Mouse (Mus musculus): ENCODE results near the gene Clca2. TPM values are rescaled to one million over a fixed set of nuclear protein-coding genes. Genes with fewer than 3 reads are reported as not detected.

Gene Clca2
- polyA plus RNA-seq, 1 experiment from 2014 or later: 0.22 TPM

- H3K4me2 ChIP-seq (ENCODE audit: low read length): no peak overlapping the region
- peak; percentile 44 for DNase-seq (ENCODE audit: low spot score)
Observed at GRCm38 (mm10) chr3:145101891-145102555, 2.8 kb upstream of the Clca2 start.

GRCm38 (mm10) chr3:145087857-145088598, 11.2 kb downstream of the Clca2 start:
- Histone ChIP-seq H3K27ac (no peak overlapping the region), H3K4me2 (ENCODE audit: low read length) (no peak overlapping the region), H3K27me3 (ENCODE audit: insufficient read depth, low read length) (no peaks in the 10 kb centered on the region), H3K4me3 (replicated peaks; ENCODE audit: low read depth, low read length) (no peak overlapping the region), H3K4me1 (replicated peaks; ENCODE audit: insufficient read depth, low read length) (no peaks in the 10 kb centered on the region), H3K36me3 (ENCODE audit: insufficient read depth, low read length) (no peaks in the 10 kb centered on the region), H3K9me3 (replicated peaks; ENCODE audit: low read length) (no peaks in the 10 kb centered on the region), H3K9ac (ENCODE audit: low read depth, low read length) (no peak overlapping the region)
- no peak for TF ChIP-seq CTCF (IDR thresholded peaks at IDR 0.05; ENCODE audit: low read depth)
- no peak for DNase-seq (ENCODE audit: low spot score)
- WGBS: 35% methylated on average over 8 of the region's 8 CpGs
- no peak for ATAC-seq (replicated peaks; ENCODE audit: low FRiP score, low read depth)

More at GRCm38 (mm10) chr3:145101891-145102555, 2.8 kb upstream of the Clca2 start:
- Histone ChIP-seq H3K36me3 (ENCODE audit: insufficient read depth, low read length) (no peaks in the 10 kb centered on the region), H3K4me1 (replicated peaks; ENCODE audit: insufficient read depth, low read length) (no peaks in the 10 kb centered on the region), H3K9ac (ENCODE audit: low read depth, low read length) (no peak overlapping the region), H3K27ac (peak overlapping the region; percentile 22; the same call in 1 of the 2 replicates), H3K9me3 (replicated peaks; ENCODE audit: low read length) (no peaks in the 10 kb centered on the region), H3K27me3 (ENCODE audit: insufficient read depth, low read length) (no peaks in the 10 kb centered on the region), H3K4me3 (replicated peaks; ENCODE audit: low read depth, low read length) (no peak overlapping the region)
- no peak for TF ChIP-seq CTCF (IDR thresholded peaks at IDR 0.05; ENCODE audit: low read depth)
- WGBS: 75% methylated on average over 9 of the region's 9 CpGs
- ATAC-seq (replicated peaks; ENCODE audit: low FRiP score, low read depth): peak; percentile 54; the same call in 1 of the 2 replicates

DNA sequence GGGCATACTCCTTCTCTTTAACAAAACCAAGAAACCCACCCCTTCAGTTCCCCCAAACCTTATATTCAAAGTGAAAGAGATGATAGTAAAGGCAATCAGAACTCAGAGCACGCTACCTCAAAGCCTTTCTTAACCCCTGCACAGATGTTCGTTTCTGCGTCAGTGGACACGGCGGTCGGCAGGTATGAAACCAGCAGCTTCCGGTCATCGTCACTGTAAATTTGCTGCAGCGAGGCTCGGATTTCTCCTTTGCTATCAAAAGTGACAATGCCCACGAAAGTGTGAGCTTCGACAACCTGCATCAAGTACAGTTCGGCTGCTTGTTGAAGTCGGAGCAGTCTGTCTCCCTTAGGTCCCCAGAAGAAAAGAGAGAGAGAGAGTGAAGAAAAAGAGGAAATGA, 13.1 kb downstream of the Clca2 start:
- Histone ChIP-seq H3K27ac (no peak overlapping the region), H3K36me3 (ENCODE audit: insufficient read depth, low read length) (no peaks in the 10 kb centered on the region), H3K9ac (ENCODE audit: low read depth, low read length) (no peak overlapping the region), H3K4me1 (replicated peaks; ENCODE audit: insufficient read depth, low read length) (no peaks in the 10 kb centered on the region), H3K27me3 (ENCODE audit: insufficient read depth, low read length) (no peaks in the 10 kb centered on the region), H3K9me3 (replicated peaks; ENCODE audit: low read length) (no peaks in the 10 kb centered on the region), H3K4me2 (ENCODE audit: low read length) (no peak overlapping the region), H3K4me3 (replicated peaks; ENCODE audit: low read depth, low read length) (no peak overlapping the region)
- DNase-seq (ENCODE audit: low spot score): no peak
- no peak for ATAC-seq (replicated peaks; ENCODE audit: low FRiP score, low read depth)
- WGBS: 78% methylated on average over 14 of the region's 14 CpGs
- no peak for TF ChIP-seq CTCF (IDR thresholded peaks at IDR 0.05; ENCODE audit: low read depth)

DNA sequence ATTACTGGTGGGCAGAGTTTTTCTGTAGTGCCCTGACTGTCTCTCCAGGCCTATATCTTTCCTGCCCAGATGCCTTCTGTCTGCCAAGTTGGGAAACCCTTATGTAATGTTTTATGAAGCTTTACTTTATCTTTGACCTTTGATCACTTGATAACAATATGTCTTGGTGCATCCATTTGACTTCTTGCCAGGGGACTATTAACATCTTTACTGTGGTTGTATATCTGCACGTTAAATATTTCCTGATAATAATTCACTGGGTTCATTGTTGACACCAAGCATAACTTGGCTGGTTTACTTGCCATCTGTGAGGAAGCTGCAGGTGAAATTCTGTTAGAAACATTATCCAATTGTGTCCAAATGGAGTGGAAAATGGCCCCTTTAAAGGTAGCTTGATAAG, 16.2 kb downstream of the Clca2 start:
- no peak for TF ChIP-seq CTCF (IDR thresholded peaks at IDR 0.05; ENCODE audit: low read depth)
- DNase-seq (ENCODE audit: low spot score): no peak

GRCm38 (mm10) chr3:145080904-145081303, 18.3 kb downstream of the Clca2 start:
- no peaks in the 10 kb centered on the region for H3K27me3 ChIP-seq (ENCODE audit: insufficient read depth, low read length)
- no peak overlapping the region for H3K9ac ChIP-seq (ENCODE audit: low read depth, low read length)
- ATAC-seq (replicated peaks; ENCODE audit: low FRiP score, low read depth): no peak
- no peak for DNase-seq (ENCODE audit: low spot score)
- TF ChIP-seq CTCF (IDR thresholded peaks at IDR 0.05; ENCODE audit: low read depth): no peak
- no peaks in the 10 kb centered on the region for H3K9me3 ChIP-seq (replicated peaks; ENCODE audit: low read length)
- no peak overlapping the region for H3K4me3 ChIP-seq (replicated peaks; ENCODE audit: low read depth, low read length)
- no peaks in the 10 kb centered on the region for H3K36me3 ChIP-seq (ENCODE audit: insufficient read depth, low read length)
- H3K4me1 ChIP-seq (replicated peaks; ENCODE audit: insufficient read depth, low read length): no peaks in the 10 kb centered on the region
- no peak overlapping the region for H3K4me2 ChIP-seq (ENCODE audit: low read length)
- 64% methylated on average over 8 of the region's 8 CpGs for WGBS
- H3K27ac ChIP-seq: no peak overlapping the region

More for the DNA sequence above, 16.2 kb downstream of the Clca2 start:
- ATAC-seq (replicated peaks; ENCODE audit: low FRiP score, low read depth): no peak
- Histone ChIP-seq H3K9ac (ENCODE audit: low read depth, low read length) (no peak overlapping the region), H3K4me2 (ENCODE audit: low read length) (no peak overlapping the region), H3K36me3 (ENCODE audit: insufficient read depth, low read length) (no peaks in the 10 kb centered on the region), H3K27ac (no peak overlapping the region), H3K9me3 (replicated peaks; ENCODE audit: low read length) (no peaks in the 10 kb centered on the region), H3K4me1 (replicated peaks; ENCODE audit: insufficient read depth, low read length) (no peaks in the 10 kb centered on the region), H3K4me3 (replicated peaks; ENCODE audit: low read depth, low read length) (no peak overlapping the region), H3K27me3 (ENCODE audit: insufficient read depth, low read length) (no peaks in the 10 kb centered on the region)
- 56% methylated on average over 1 of the region's 1 CpGs for WGBS

DNA sequence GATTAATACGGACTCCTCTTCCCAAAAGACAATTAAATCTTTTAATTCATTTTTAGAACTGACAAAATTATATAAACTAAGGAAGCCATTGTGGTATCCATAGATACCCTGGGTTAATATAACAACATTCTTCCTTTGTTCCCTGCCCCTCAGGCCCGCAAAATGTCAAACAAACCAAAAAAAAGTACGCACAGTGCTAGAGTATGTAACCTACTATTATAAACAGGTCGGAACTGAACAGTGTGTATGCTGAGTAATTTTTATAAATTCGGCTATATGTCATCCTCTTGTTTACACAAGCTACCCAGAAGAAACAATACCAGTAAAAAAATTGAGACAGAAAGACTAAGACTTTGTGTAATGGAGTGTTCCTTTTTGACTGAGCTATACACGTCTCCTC, 20.8 kb downstream of the Clca2 start:
- DNase-seq (ENCODE audit: low spot score) (no peak), ATAC-seq (replicated peaks; ENCODE audit: low FRiP score, low read depth) (no peak)
- Histone ChIP-seq H3K4me1 (replicated peaks; ENCODE audit: insufficient read depth, low read length) (no peaks in the 10 kb centered on the region), H3K4me2 (ENCODE audit: low read length) (no peak overlapping the region), H3K4me3 (replicated peaks; ENCODE audit: low read depth, low read length) (no peak overlapping the region), H3K9ac (ENCODE audit: low read depth, low read length) (no peak overlapping the region), H3K27ac (no peak overlapping the region), H3K27me3 (ENCODE audit: insufficient read depth, low read length) (no peaks in the 10 kb centered on the region), H3K36me3 (ENCODE audit: insufficient read depth, low read length) (no peaks in the 10 kb centered on the region), H3K9me3 (replicated peaks; ENCODE audit: low read length) (no peaks in the 10 kb centered on the region)
- TF ChIP-seq CTCF (IDR thresholded peaks at IDR 0.05; ENCODE audit: low read depth): no peak
- 75% methylated on average over 6 of the region's 6 CpGs for WGBS
